Mouse (Mus musculus): ENCODE data around the gene 3110082I17Rik. TPM values are rescaled to one million over a fixed set of nuclear protein-coding genes. Genes with fewer than 3 reads are reported as not detected.

Gene 3110082I17Rik
- total RNA-seq, 1 experiment from 2014 or later: 15.0 TPM

GRCm38 (mm10) chr5:139459938-139460337 is 389 bp downstream of the 3110082I17Rik start:
- ATAC-seq (ENCODE audit: extremely low read depth, insufficient number of reproducible peaks, low FRiP score, poor library complexity, severe bottlenecking): no peak

GRCm38 (mm10) chr5:139457241-139457640 is 3.1 kb downstream of the 3110082I17Rik start:
- ATAC-seq (ENCODE audit: extremely low read depth, insufficient number of reproducible peaks, low FRiP score, poor library complexity, severe bottlenecking): no peak

- no peak for ATAC-seq (ENCODE audit: extremely low read depth, insufficient number of reproducible peaks, low FRiP score, poor library complexity, severe bottlenecking)
Observed at GRCm38 (mm10) chr5:139455166-139455565, 5.2 kb downstream of the 3110082I17Rik start.

- ATAC-seq (ENCODE audit: extremely low read depth, insufficient number of reproducible peaks, low FRiP score, poor library complexity, severe bottlenecking): no peak
Observed at GRCm38 (mm10) chr5:139453031-139453430, 7.3 kb downstream of the 3110082I17Rik start.

GRCm38 (mm10) chr5:139449926-139450325 is 10.4 kb downstream of the 3110082I17Rik start:
- ATAC-seq (ENCODE audit: extremely low read depth, insufficient number of reproducible peaks, low FRiP score, poor library complexity, severe bottlenecking): peak; percentile 18; the same call in 1 of the 2 replicates

- no peak for ATAC-seq (ENCODE audit: extremely low read depth, insufficient number of reproducible peaks, low FRiP score, poor library complexity, severe bottlenecking)
Observed at GRCm38 (mm10) chr5:139449161-139449791, 11.1 kb downstream of the 3110082I17Rik start.

GRCm38 (mm10) chr5:139448025-139448424 is 12.3 kb downstream of the 3110082I17Rik start:
- ATAC-seq (ENCODE audit: extremely low read depth, insufficient number of reproducible peaks, low FRiP score, poor library complexity, severe bottlenecking): no peak

GRCm38 (mm10) chr5:139445258-139445657 is 15.1 kb downstream of the 3110082I17Rik start:
- no peak for ATAC-seq (ENCODE audit: extremely low read depth, insufficient number of reproducible peaks, low FRiP score, poor library complexity, severe bottlenecking)

GRCm38 (mm10) chr5:139442962-139443361 is 17.4 kb downstream of the 3110082I17Rik start:
- no peak for ATAC-seq (ENCODE audit: extremely low read depth, insufficient number of reproducible peaks, low FRiP score, poor library complexity, severe bottlenecking)

- no peak for ATAC-seq (ENCODE audit: extremely low read depth, insufficient number of reproducible peaks, low FRiP score, poor library complexity, severe bottlenecking)
Observed at GRCm38 (mm10) chr5:139442428-139442827, 17.9 kb downstream of the 3110082I17Rik start.

- ATAC-seq (ENCODE audit: extremely low read depth, insufficient number of reproducible peaks, low FRiP score, poor library complexity, severe bottlenecking): no peak
Observed at GRCm38 (mm10) chr5:139441726-139442018, 18.7 kb downstream of the 3110082I17Rik start.

GRCm38 (mm10) chr5:139440926-139441725 is 19.2 kb downstream of the 3110082I17Rik start:
- no peak for ATAC-seq (ENCODE audit: extremely low read depth, insufficient number of reproducible peaks, low FRiP score, poor library complexity, severe bottlenecking)

GRCm38 (mm10) chr5:139440451-139440850 is 19.9 kb downstream of the 3110082I17Rik start:
- no peak for ATAC-seq (ENCODE audit: extremely low read depth, insufficient number of reproducible peaks, low FRiP score, poor library complexity, severe bottlenecking)

- ATAC-seq (ENCODE audit: extremely low read depth, insufficient number of reproducible peaks, low FRiP score, poor library complexity, severe bottlenecking): no peak
Observed at GRCm38 (mm10) chr5:139438440-139438839, 21.9 kb downstream of the 3110082I17Rik start.

GRCm38 (mm10) chr5:139437769-139438168 is 22.6 kb downstream of the 3110082I17Rik start:
- ATAC-seq (ENCODE audit: extremely low read depth, insufficient number of reproducible peaks, low FRiP score, poor library complexity, severe bottlenecking): no peak

GRCm38 (mm10) chr5:139434940-139435339 is 25.4 kb downstream of the 3110082I17Rik start:
- ATAC-seq (ENCODE audit: extremely low read depth, insufficient number of reproducible peaks, low FRiP score, poor library complexity, severe bottlenecking): no peak

GRCm38 (mm10) chr5:139433842-139434568 is 26.3 kb downstream of the 3110082I17Rik start:
- ATAC-seq (ENCODE audit: extremely low read depth, insufficient number of reproducible peaks, low FRiP score, poor library complexity, severe bottlenecking): no peak

- ATAC-seq (ENCODE audit: extremely low read depth, insufficient number of reproducible peaks, low FRiP score, poor library complexity, severe bottlenecking): no peak
Observed at GRCm38 (mm10) chr5:139432747-139433508, 27.4 kb downstream of the 3110082I17Rik start.

- no peak for ATAC-seq (ENCODE audit: extremely low read depth, insufficient number of reproducible peaks, low FRiP score, poor library complexity, severe bottlenecking)
Observed at GRCm38 (mm10) chr5:139432333-139432732, 28.0 kb downstream of the 3110082I17Rik start.

All from neutrophil, adult 5-6 weeks (primary cell).